Comparison of ENCODE assay signal across 26 mouse cellular contexts in the genomic region with DNA sequence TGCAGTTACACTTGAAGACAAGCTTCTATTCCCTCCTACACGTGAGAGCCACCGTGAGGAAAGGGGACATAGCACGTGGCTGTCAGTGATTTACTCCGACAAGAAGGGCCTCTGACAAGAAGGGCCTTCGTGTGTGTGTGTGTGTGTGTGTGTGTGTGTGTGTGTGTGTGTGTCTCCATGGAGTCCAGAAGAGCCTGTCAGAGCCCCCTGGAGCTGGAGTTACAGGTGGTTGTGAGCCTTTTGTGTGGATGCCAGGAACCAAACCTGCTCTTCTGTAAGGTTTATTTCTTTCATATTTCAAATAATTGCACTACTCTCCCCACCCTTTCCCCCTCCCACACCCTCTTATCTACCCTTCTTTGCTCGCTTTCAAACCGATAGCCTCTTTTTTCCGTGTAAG. TPM values are rescaled to one million over a fixed set of nuclear protein-coding genes. Genes with fewer than 3 reads are reported as not detected.
DNase-seq lines count a peak whose midpoint lies in the region; ATAC-seq and TF ChIP-seq lines count a peak whose summit lies in the region.
"Had no signal": no experiment of that assay in that cellular context is flagged by ENCODE, and none has a peak within 500 bp of the region (broad histone marks: within the 10 kb centered on the region; RNA-seq: fewer than 3 reads in every experiment).

No protein-coding gene starts in this region.

- peaks cover 77% of the 10 kb centered on the region for H3K36me3 ChIP-seq in heart, embryonic 10.5 days
- H3K36me3 ChIP-seq in heart, embryonic 12.5 days: peaks cover 56% of the 10 kb centered on the region
- peaks cover 33% of the 10 kb centered on the region for H3K36me3 ChIP-seq in intestine, embryonic 14.5 days (ENCODE audit: control insufficient read depth, insufficient read depth, low read length)
- H3K36me3 ChIP-seq in intestine, embryonic 16.5 days (ENCODE audit: control insufficient read depth, insufficient read depth, low read length): 0 out of 2 replicates have a peak, but pooled peaks cover 5% of the 10 kb centered on the region
- no peaks in the 10 kb centered on the region; the same call in 1 of the 2 replicates for H3K36me3 ChIP-seq in lung, postnatal 0 days (ENCODE audit: insufficient read depth, low read length)
- H3K36me3 ChIP-seq in embryonic facial prominence, embryonic 10.5 days (replicated peaks): peaks cover 88% of the 10 kb centered on the region

- WGBS in heart, embryonic 10.5 days: 67% methylated on average over 8 of the region's 8 CpGs
- 48% methylated on average over 8 of the region's 8 CpGs for WGBS in heart, embryonic 12.5 days
- WGBS in intestine, embryonic 14.5 days: 74% methylated on average over 8 of the region's 8 CpGs
- WGBS in intestine, embryonic 16.5 days: 72% methylated on average over 8 of the region's 8 CpGs
- WGBS in lung, postnatal 0 days: 58% methylated on average over 8 of the region's 8 CpGs
- WGBS in embryonic facial prominence, embryonic 10.5 days: 85% methylated on average over 8 of the region's 8 CpGs

- no peak overlapping the region for H3K4me3 ChIP-seq in heart, embryonic 10.5 days
- no peak overlapping the region for H3K4me3 ChIP-seq in heart, embryonic 12.5 days
- no peak overlapping the region for H3K4me3 ChIP-seq in intestine, embryonic 14.5 days (ENCODE audit: low read depth, low read length)
- H3K4me3 ChIP-seq in intestine, embryonic 16.5 days (ENCODE audit: low read length): no peak overlapping the region
- no peak overlapping the region for H3K4me3 ChIP-seq in lung, postnatal 0 days (ENCODE audit: low read depth, low read length)
- H3K4me3 ChIP-seq in embryonic facial prominence, embryonic 10.5 days: no peak overlapping the region
- H3K4me3 ChIP-seq: forebrain, embryonic 10.5 days; forebrain, embryonic 13.5 days; heart, embryonic 15.5 days had no signal

- H3K27ac ChIP-seq in heart, embryonic 10.5 days: no peak overlapping the region
- H3K27ac ChIP-seq in heart, embryonic 12.5 days (ENCODE audit: poor library complexity, severe bottlenecking): no peak overlapping the region
- no peak overlapping the region for H3K27ac ChIP-seq in intestine, embryonic 14.5 days (ENCODE audit: low read depth)
- H3K27ac ChIP-seq in intestine, embryonic 16.5 days (ENCODE audit: low read length): no peak overlapping the region
- H3K27ac ChIP-seq in lung, postnatal 0 days (ENCODE audit: low read length): no peak overlapping the region
- H3K27ac ChIP-seq in embryonic facial prominence, embryonic 10.5 days (replicated peaks): no peak overlapping the region
- H3K27ac ChIP-seq: forebrain, embryonic 10.5 days; forebrain, embryonic 13.5 days; heart, embryonic 15.5 days; hindbrain, embryonic 14.5 days; hindbrain, postnatal 0 days had no signal

- H3K9ac ChIP-seq in heart, embryonic 12.5 days: no peak overlapping the region
- no peak overlapping the region for H3K9ac ChIP-seq in intestine, embryonic 14.5 days (ENCODE audit: low read length)
- no peak overlapping the region for H3K9ac ChIP-seq in intestine, embryonic 16.5 days (ENCODE audit: low read depth, low read length)
- H3K9ac ChIP-seq in lung, postnatal 0 days (replicated peaks; ENCODE audit: low read depth): no peak overlapping the region
- H3K9ac ChIP-seq: forebrain, embryonic 13.5 days; heart, embryonic 15.5 days; hindbrain, embryonic 14.5 days had no signal

- peak; percentile 70 for DNase-seq in heart, embryonic 10.5 days (ENCODE audit: low spot score)
- DNase-seq in intestine, embryonic 14.5 days (ENCODE audit: low spot score): peak; percentile 40
- peak; percentile 14 for DNase-seq in lung, postnatal 0 days (ENCODE audit: low spot score)
- DNase-seq in lung, postnatal 4 days: no peak
- peak; percentile 6 for DNase-seq in embryonic facial prominence, embryonic 10.5 days (ENCODE audit: low spot score)
- DNase-seq in testis, postnatal 14 days (ENCODE audit: low spot score): no peak
- DNase-seq: adrenal gland, adult 8-10 months; adrenal gland, postnatal 25 days; cerebellum, adult 11-12 months; cerebellum, adult 8-10 months; cerebellum, postnatal 10 days; cerebellum, postnatal 36 days; embryo, embryonic 11 days; gastrocnemius, postnatal 10 days; gastrocnemius, postnatal 36 days; heart, postnatal 36 days had no signal

- no peak for ATAC-seq in heart, embryonic 12.5 days (ENCODE audit: insufficient number of reproducible peaks, low FRiP score)
- no peak for ATAC-seq in intestine, embryonic 14.5 days (replicated peaks; ENCODE audit: low FRiP score, low TSS enrichment, low read depth)
- no peak for ATAC-seq in intestine, embryonic 16.5 days
- ATAC-seq in lung, postnatal 0 days: peak; percentile 30; the same call in 1 of the 2 replicates
- ATAC-seq: activated CD4-positive, CD25-positive, alpha-beta regulatory T cell, adult 4 months; forebrain, embryonic 13.5 days; forebrain, embryonic 16.5 days; hindbrain, postnatal 0 days had no signal

- no peaks in the 10 kb centered on the region for H3K9me3 ChIP-seq in heart, embryonic 10.5 days
- H3K9me3 ChIP-seq in heart, embryonic 12.5 days (replicated peaks): no peaks in the 10 kb centered on the region
- H3K9me3 ChIP-seq in intestine, embryonic 14.5 days (ENCODE audit: control insufficient read depth, low read length): no peaks in the 10 kb centered on the region
- no peaks in the 10 kb centered on the region for H3K9me3 ChIP-seq in intestine, embryonic 16.5 days (ENCODE audit: control insufficient read depth, low read length)
- no peaks in the 10 kb centered on the region for H3K9me3 ChIP-seq in lung, postnatal 0 days (ENCODE audit: low read length)
- H3K9me3 ChIP-seq in embryonic facial prominence, embryonic 10.5 days: no peaks in the 10 kb centered on the region
- H3K9me3 ChIP-seq: forebrain, embryonic 10.5 days; forebrain, embryonic 13.5 days; heart, embryonic 15.5 days had no signal

- no peak for TF ChIP-seq CTCF in lung, postnatal 0 days (IDR thresholded peaks at IDR 0.05)

- 0 out of 2 replicates have a peak, but pooled peaks cover 6% of the 10 kb centered on the region for H3K4me1 ChIP-seq in heart, embryonic 10.5 days
- peaks cover 18% of the 10 kb centered on the region for H3K4me1 ChIP-seq in heart, embryonic 12.5 days (replicated peaks)
- H3K4me1 ChIP-seq in intestine, embryonic 14.5 days (replicated peaks; ENCODE audit: control insufficient read depth, insufficient read depth, low read length): no peaks in the 10 kb centered on the region
- no peaks in the 10 kb centered on the region for H3K4me1 ChIP-seq in intestine, embryonic 16.5 days (ENCODE audit: control insufficient read depth, insufficient read depth, low read length)
- H3K4me1 ChIP-seq in lung, postnatal 0 days (ENCODE audit: insufficient read depth, low read depth, low read length): no peaks in the 10 kb centered on the region
- H3K4me1 ChIP-seq in embryonic facial prominence, embryonic 10.5 days: no peaks in the 10 kb centered on the region
- H3K4me1 ChIP-seq: forebrain, embryonic 10.5 days; forebrain, embryonic 13.5 days; heart, embryonic 15.5 days had no signal

- TF ChIP-seq EP300 in lung, postnatal 0 days (IDR thresholded peaks at IDR 0.05): no peak

- no peak overlapping the region for H3K4me2 ChIP-seq in heart, embryonic 12.5 days
- no peak overlapping the region for H3K4me2 ChIP-seq in intestine, embryonic 14.5 days (ENCODE audit: low read length)
- H3K4me2 ChIP-seq in intestine, embryonic 16.5 days (ENCODE audit: low read depth, low read length): no peak overlapping the region
- H3K4me2 ChIP-seq in lung, postnatal 0 days (replicated peaks; ENCODE audit: low read depth, low read length): no peak overlapping the region
- H3K4me2 ChIP-seq: forebrain, embryonic 13.5 days; heart, embryonic 15.5 days; hindbrain, embryonic 14.5 days had no signal

- H3K27me3 ChIP-seq in heart, embryonic 10.5 days (ENCODE audit: insufficient read depth, poor library complexity, severe bottlenecking): no peaks in the 10 kb centered on the region
- H3K27me3 ChIP-seq in heart, embryonic 12.5 days (replicated peaks): no peaks in the 10 kb centered on the region
- no peaks in the 10 kb centered on the region for H3K27me3 ChIP-seq in intestine, embryonic 14.5 days (replicated peaks; ENCODE audit: control insufficient read depth, insufficient read depth, low read length)
- no peaks in the 10 kb centered on the region for H3K27me3 ChIP-seq in intestine, embryonic 16.5 days (replicated peaks; ENCODE audit: control insufficient read depth, insufficient read depth, low read length)
- H3K27me3 ChIP-seq in lung, postnatal 0 days (replicated peaks; ENCODE audit: insufficient read depth, low read length): no peaks in the 10 kb centered on the region
- no peaks in the 10 kb centered on the region for H3K27me3 ChIP-seq in embryonic facial prominence, embryonic 10.5 days (replicated peaks; ENCODE audit: low read depth, poor library complexity, severe bottlenecking)
- H3K27me3 ChIP-seq: forebrain, embryonic 13.5 days; heart, embryonic 15.5 days had no signal

RNA-seq across cellular contexts. Expression of a gene that starts 25.6 kb away (rescaled TPM):
- 42.1 and 58.5 TPM in 2 replicates for polyA plus RNA-seq in heart, embryonic 10.5 days (2016; fragmentation: Nextera tagmentation; extraction: Ambion mirVana)
- polyA plus RNA-seq in heart, embryonic 12.5 days (2016; fragmentation: Nextera tagmentation; extraction: Ambion mirVana): 57.2 and 58.5 TPM in 2 replicates
- 38.4 and 41.4 TPM in 2 replicates for polyA plus RNA-seq in intestine, embryonic 14.5 days (2014; fragmentation: Nextera tagmentation; extraction: Ambion mirVana)
- 18.1 and 20.9 TPM in 2 replicates for polyA plus RNA-seq in intestine, embryonic 16.5 days (2015; fragmentation: Nextera tagmentation; extraction: Ambion mirVana)
- polyA plus RNA-seq in lung, postnatal 0 days (2015; fragmentation: Nextera tagmentation; extraction: Ambion mirVana): 13.7 and 16.3 TPM in 2 replicates
- polyA plus RNA-seq in embryonic facial prominence, embryonic 10.5 days (2016; fragmentation: Nextera tagmentation; extraction: Ambion mirVana): 60.1 and 62.1 TPM in 2 replicates
- polyA plus RNA-seq: activated CD4-positive, CD25-positive, alpha-beta regulatory T cell, adult 4 months had no signal

RNA-seq across cellular contexts. Expression of a gene that starts 58.4 kb away (rescaled TPM):
- 2.7 and 7.5 TPM in 2 replicates for polyA plus RNA-seq in heart, embryonic 10.5 days (2016; fragmentation: Nextera tagmentation; extraction: Ambion mirVana)
- polyA plus RNA-seq in heart, embryonic 12.5 days (2016; fragmentation: Nextera tagmentation; extraction: Ambion mirVana): 1.2 TPM in 2 replicates
- polyA plus RNA-seq in intestine, embryonic 14.5 days (2014; fragmentation: Nextera tagmentation; extraction: Ambion mirVana): 16.3 and 20.2 TPM in 2 replicates
- 45.0 and 45.4 TPM in 2 replicates for polyA plus RNA-seq in intestine, embryonic 16.5 days (2015; fragmentation: Nextera tagmentation; extraction: Ambion mirVana)
- 0.50 and 0.96 TPM in 2 replicates for polyA plus RNA-seq in lung, postnatal 0 days (2015; fragmentation: Nextera tagmentation; extraction: Ambion mirVana)
- 1.1 and 1.6 TPM in 2 replicates for polyA plus RNA-seq in embryonic facial prominence, embryonic 10.5 days (2016; fragmentation: Nextera tagmentation; extraction: Ambion mirVana)
- polyA plus RNA-seq: activated CD4-positive, CD25-positive, alpha-beta regulatory T cell, adult 4 months; embryonic facial prominence, embryonic 14.5 days had no signal

Comparison
In these comparisons a context has a peak if more than half of its experiments do, and no peak if none do; other contexts are left out.
1. DNase-seq: peak in heart, embryonic 10.5 days (single experiment), intestine, embryonic 14.5 days (single experiment), lung, postnatal 0 days (single experiment) and embryonic facial prominence, embryonic 10.5 days (single experiment); none in lung, postnatal 4 days (0 of 2) and testis, postnatal 14 days (single experiment).